Mouse (Mus musculus): ENCODE measurements around the gene Slc36a2. TPM values are rescaled to one million over a fixed set of nuclear protein-coding genes. Genes with fewer than 3 reads are reported as not detected.

The Slc36a2 gene
- polyA plus RNA-seq (2012; fragmentation: generic; extraction: Trizol): under 1 TPM in 1 of 2 experiments, not detected in 1; 0.02 TPM

GRCm38 (mm10) chr11:55184733-55185291, at the start of gene Slc36a2:
Gene Slc36a2 (minus strand): TSS chr11:55185077.

GRCm38 (mm10) chr11:55204159-55204596, 19.3 kb upstream of the Slc36a2 start, which contains the start of gene Slc36a1:
Gene Slc36a1 (plus strand): TSS chr11:55204350.

GRCm38 (mm10) chr11:55151608-55152007, 33.3 kb downstream of the Slc36a2 start, which contains the start of gene Slc36a3:
Gene Slc36a3 (minus strand): TSS chr11:55151708.

Other genes starting within 250 kb of the Slc36a2 start
- gene Tnip1, start 222.2 kb downstream of the Slc36a2 start, polyA plus RNA-seq (2012; fragmentation: generic; extraction: Trizol): 10 to 100 TPM; 24.6 to 84.0 TPM
- gene Anxa6, start 151.6 kb downstream of the Slc36a2 start, polyA plus RNA-seq (2012; fragmentation: generic; extraction: Trizol): 100 to 1,000 TPM; 161 to 416 TPM
- gene Ccdc69, start 106.9 kb downstream of the Slc36a2 start, polyA plus RNA-seq (2012; fragmentation: generic; extraction: Trizol): not detected
- 10 to 100 TPM in 1 of 2 experiments, 1 to 10 TPM in 1; 1.3 to 10.1 TPM for gene Gm2a, start 87.0 kb downstream of the Slc36a2 start, polyA plus RNA-seq (2012; fragmentation: generic; extraction: Trizol)
- gene Slc36a3, start 33.4 kb downstream of the Slc36a2 start, polyA plus RNA-seq (2012; fragmentation: generic; extraction: Trizol): under 1 TPM in 1 of 2 experiments, not detected in 1; 0.05 TPM
- 1 to 10 TPM; 1.4 to 6.2 TPM for gene Slc36a1, start 19.3 kb upstream of the Slc36a2 start, polyA plus RNA-seq (2012; fragmentation: generic; extraction: Trizol)
- gene Fat2, start 151.5 kb upstream of the Slc36a2 start, polyA plus RNA-seq (2012; fragmentation: generic; extraction: Trizol): under 1 TPM in 1 of 2 experiments, not detected in 1; 0.01 TPM
- 1,000 to 10,000 TPM in 1 of 2 experiments, 100 to 1,000 TPM in 1; 753 to 3,006 TPM for gene Sparc, start 238.1 kb upstream of the Slc36a2 start, polyA plus RNA-seq (2012; fragmentation: generic; extraction: Trizol)